12 mouse cellular contexts compared by ENCODE assay signal in genomic region chr5:52655992-52656391, GRCm38 (mm10). TPM values are rescaled to one million over a fixed set of nuclear protein-coding genes. Genes with fewer than 3 reads are reported as not detected.
A peak's percentile ranks its signal among the peaks of the same experiment; 100 is the strongest.
DNase-seq lines count a peak whose midpoint lies in the region; ATAC-seq and TF ChIP-seq lines count a peak whose summit lies in the region.
"Had no signal": no experiment of that assay in that cellular context is flagged by ENCODE, and none has a peak within 500 bp of the region (broad histone marks: within the 10 kb centered on the region; RNA-seq: fewer than 3 reads in every experiment).

No protein-coding gene starts in this region.

- peak; percentile 62 for TF ChIP-seq CTCF in forebrain, postnatal 0 days (IDR thresholded peaks at IDR 0.05; ENCODE audit: low read depth)
- TF ChIP-seq CTCF in Patski (IDR thresholded peaks at IDR 0.05), result peak; percentile 60

- POLR2A ChIA-PET in Patski (lab: Charles Lee), result interaction anchor here (0.6 kb wide), 1 partner anchor 142 kb away, joined by 11 read pairs; no protein-coding TSS in a partner anchor

- no peaks in the 10 kb centered on the region for H3K4me1 ChIP-seq in forebrain, postnatal 0 days (ENCODE audit: insufficient read depth)
- H3K4me1 ChIP-seq in forebrain, embryonic 11.5 days (replicated peaks; ENCODE audit: control insufficient read depth, insufficient read depth, low read length), result no peaks in the 10 kb centered on the region
- H3K4me1 ChIP-seq in midbrain, embryonic 15.5 days, result no peaks in the 10 kb centered on the region
- H3K4me1 ChIP-seq: neural tube, embryonic 13.5 days had no signal

- peak; percentile 53 for DNase-seq in forebrain, postnatal 0 days
- DNase-seq in forebrain, embryonic 11.5 days (ENCODE audit: low spot score), result no peak
- DNase-seq in left cerebral cortex, postnatal 14 days (ENCODE audit: low spot score in 2 of 2), result peak; percentile 28 to 30
- no peak for DNase-seq in left cerebral cortex, postnatal 10 days (ENCODE audit: extremely low spot score in 1 of 2, low spot score in 2 of 2)
- DNase-seq in Patski (ENCODE audit: low read depth, low spot score), result no peak
- DNase-seq in right cerebral cortex, adult 18-20 months, result no peak
- DNase-seq: adrenal gland, postnatal 36 days; kidney, adult 18-20 months; lung, postnatal 14 days; thymus, postnatal 25 days had no signal

- CTCF ChIA-PET in Patski (lab: Charles Lee), result interaction anchor here (0.8 to 3.0 kb wide), 7 partner anchors 10 to 196 kb away, joined by 3 to 11 read pairs (median 3); partner anchors contain the start of gene Sepsecs

- intact Hi-C loops in left cerebral cortex, postnatal 14 days (cut with DNase I), result loop anchor here (10.0 kb wide), 1 partner anchor 91 kb away; the partner anchor contains the start of gene Lgi2
- intact Hi-C loops in left cerebral cortex, postnatal 10 days (cut with DNase I), result no loop called here

- no peak overlapping the region for H3K4me2 ChIP-seq in forebrain, postnatal 0 days (ENCODE audit: low read depth)
- H3K4me2 ChIP-seq in forebrain, embryonic 11.5 days (ENCODE audit: low read depth, low read length, severe bottlenecking), result no peak overlapping the region
- no peak overlapping the region for H3K4me2 ChIP-seq in midbrain, embryonic 15.5 days
- H3K4me2 ChIP-seq: neural tube, embryonic 13.5 days had no signal

- no peak for ATAC-seq in forebrain, postnatal 0 days
- no peak for ATAC-seq in forebrain, embryonic 11.5 days (replicated peaks; ENCODE audit: low FRiP score)
- ATAC-seq in Patski, result no peak
- ATAC-seq in midbrain, embryonic 15.5 days (replicated peaks), result peak; percentile 50

- no peak overlapping the region for H3K9ac ChIP-seq in forebrain, postnatal 0 days
- H3K9ac ChIP-seq in forebrain, embryonic 11.5 days (ENCODE audit: low read length), result no peak overlapping the region
- H3K9ac ChIP-seq in midbrain, embryonic 15.5 days, result no peak overlapping the region
- H3K9ac ChIP-seq: neural tube, embryonic 13.5 days had no signal

- no peaks in the 10 kb centered on the region for H3K9me3 ChIP-seq in forebrain, postnatal 0 days (ENCODE audit: low read length)
- H3K9me3 ChIP-seq in forebrain, embryonic 11.5 days (ENCODE audit: control insufficient read depth, low read length), result no peaks in the 10 kb centered on the region
- no peaks in the 10 kb centered on the region for H3K9me3 ChIP-seq in midbrain, embryonic 15.5 days
- H3K9me3 ChIP-seq: neural tube, embryonic 13.5 days had no signal

- no peaks in the 10 kb centered on the region for H3K27me3 ChIP-seq in forebrain, postnatal 0 days (ENCODE audit: insufficient read depth, low read length)
- no peaks in the 10 kb centered on the region for H3K27me3 ChIP-seq in forebrain, embryonic 11.5 days (ENCODE audit: control insufficient read depth, insufficient read depth, low read length)
- no peaks in the 10 kb centered on the region for H3K27me3 ChIP-seq in Patski
- H3K27me3 ChIP-seq in midbrain, embryonic 15.5 days (replicated peaks), result no peaks in the 10 kb centered on the region
- H3K27me3 ChIP-seq: neural tube, embryonic 13.5 days had no signal

- WGBS in forebrain, postnatal 0 days, result 72% methylated on average over 8 of the region's 8 CpGs
- WGBS in forebrain, embryonic 11.5 days, result 82% methylated on average over 8 of the region's 8 CpGs
- WGBS in midbrain, embryonic 15.5 days, result 72% methylated on average over 8 of the region's 8 CpGs

- H3K4me3 ChIP-seq in forebrain, postnatal 0 days (ENCODE audit: low read depth, low read length), result no peak overlapping the region
- no peak overlapping the region for H3K4me3 ChIP-seq in forebrain, embryonic 11.5 days (ENCODE audit: low read depth, low read length)
- H3K4me3 ChIP-seq in midbrain, embryonic 15.5 days, result no peak overlapping the region
- H3K4me3 ChIP-seq: neural tube, embryonic 13.5 days had no signal

- H3K27ac ChIP-seq in forebrain, postnatal 0 days (ENCODE audit: low read depth, low read length), result no peak overlapping the region
- H3K27ac ChIP-seq in forebrain, embryonic 11.5 days (ENCODE audit: low read depth, low read length), result no peak overlapping the region
- no peak overlapping the region for H3K27ac ChIP-seq in midbrain, embryonic 15.5 days
- H3K27ac ChIP-seq: neural tube, embryonic 13.5 days had no signal

- in situ Hi-C loops in Patski (cut with MboI; ENCODE audit: low pct_unique_long_range_greater_than_20kb), result loop anchor here (10.0 kb wide), 1 partner anchor 531 kb away; no protein-coding TSS in a partner anchor

- peaks cover 14% of the 10 kb centered on the region for H3K36me3 ChIP-seq in forebrain, postnatal 0 days (ENCODE audit: insufficient read depth)
- H3K36me3 ChIP-seq in forebrain, embryonic 11.5 days (ENCODE audit: control insufficient read depth, insufficient read depth, low read length), result no peaks in the 10 kb centered on the region
- peaks cover 11% of the 10 kb centered on the region; the same call in 1 of the 2 replicates for H3K36me3 ChIP-seq in midbrain, embryonic 15.5 days (replicated peaks)

RNA-seq across cellular contexts. Expression of gene Sepsecs, which starts 13.5 kb away (rescaled TPM):
- 8.4 and 15.6 TPM in 2 replicates for total RNA-seq in forebrain, postnatal 0 days (2014; rRNA removed)
- 3.2 and 4.2 TPM in 2 replicates for polyA plus RNA-seq in forebrain, postnatal 0 days (2015; fragmentation: Nextera tagmentation; extraction: Ambion mirVana)
- polyA plus RNA-seq in forebrain, embryonic 11.5 days (2014; fragmentation: Nextera tagmentation; extraction: Ambion mirVana), result 9.0 and 9.5 TPM in 2 replicates
- total RNA-seq in left cerebral cortex, postnatal 14 days (2021), result 10 to 100 TPM; 10.0 to 10.7 TPM
- 10 to 100 TPM; 10.3 to 10.6 TPM for total RNA-seq in left cerebral cortex, postnatal 10 days (2021)
- 12.8 TPM for polyA plus RNA-seq in Patski (2021)
- 7.3 and 8.0 TPM in 2 replicates for polyA plus RNA-seq in midbrain, embryonic 15.5 days (2015; fragmentation: Nextera tagmentation; extraction: Ambion mirVana)

Comparison
In these comparisons a context has a peak if more than half of its experiments do, and no peak if none do; other contexts are left out.
1. DNase-seq: peak in forebrain, postnatal 0 days (single experiment) and left cerebral cortex, postnatal 14 days (2 of 2); none in forebrain, embryonic 11.5 days (single experiment), left cerebral cortex, postnatal 10 days (0 of 2), Patski (single experiment) and right cerebral cortex, adult 18-20 months (single experiment).